Mouse (Mus musculus) liver, postnatal 0 days (tissue): ENCODE results near the gene Tmco1.

Experiments used
- CTCF ChIP-seq: sonication (generic); IDR thresholded peaks from 2 replicates; pipeline ENCODE4 v1.5.1; 2016; ENCODE audit warnings: antibody characterized with exemption, low read depth
- EP300 ChIP-seq: IDR thresholded peaks from 2 replicates; pipeline ENCODE4 v1.6.1; 2016; ENCODE audit warnings: antibody characterized with exemption, low read depth, mild to moderate bottlenecking

DNA sequence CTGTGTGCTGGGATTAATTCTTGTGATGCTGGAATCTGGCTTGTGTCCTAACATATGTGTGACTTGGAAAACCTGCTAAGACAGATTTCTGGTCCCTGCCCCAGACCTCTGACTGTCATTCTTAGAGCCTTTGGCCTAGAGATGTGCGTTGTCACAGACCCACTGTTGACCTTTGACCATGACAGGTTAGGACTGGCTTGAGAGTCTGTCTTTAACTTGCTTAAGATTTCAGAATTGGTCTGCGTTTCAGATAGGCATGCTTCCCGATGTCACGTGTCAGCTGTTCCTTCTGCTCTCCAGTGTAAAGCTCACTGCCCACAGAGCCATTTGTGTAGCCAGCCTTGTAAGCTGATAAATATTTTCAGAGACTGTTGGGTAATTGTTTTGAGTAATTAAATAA, 54.6 kb downstream of the Tmco1 start:
- TF ChIP-seq CTCF (no peak), EP300 (no peak)
